Mouse (Mus musculus): ENCODE results near the gene Vps11. TPM values are rescaled to one million over a fixed set of nuclear protein-coding genes. Genes with fewer than 3 reads are reported as not detected.
"Not testable (repeated sequence)": the region's sequence is repeated elsewhere in the genome, so short reads cannot be mapped to it uniquely, and the experiment has no call there.

Vps11 gene
- polyA plus RNA-seq, 1 experiment from 2014 or later, result 36.5 TPM

GRCm38 (mm10) chr9:44361931-44362330, 461 bp upstream of the Vps11 start:
- not testable (repeated sequence) for H3K9me3 ChIP-seq; H3K9ac ChIP-seq (replicated peaks); H3K27me3 ChIP-seq; H3K4me1 ChIP-seq
- H3K4me2 ChIP-seq (replicated peaks), result peak overlapping the region; percentile 93
- ATAC-seq (ENCODE audit: low FRiP score, low read depth), result 0 out of 2 replicates have a peak, but pooled peaks have one; percentile 30
- H3K27ac ChIP-seq (replicated peaks), result peak overlapping the region; percentile 61
- WGBS, result 47% methylated on average over 4 of the region's 4 CpGs
- peaks cover 23% of the 10 kb centered on the region for H3K36me3 ChIP-seq
- H3K4me3 ChIP-seq, result peak overlapping the region; percentile 96

DNA sequence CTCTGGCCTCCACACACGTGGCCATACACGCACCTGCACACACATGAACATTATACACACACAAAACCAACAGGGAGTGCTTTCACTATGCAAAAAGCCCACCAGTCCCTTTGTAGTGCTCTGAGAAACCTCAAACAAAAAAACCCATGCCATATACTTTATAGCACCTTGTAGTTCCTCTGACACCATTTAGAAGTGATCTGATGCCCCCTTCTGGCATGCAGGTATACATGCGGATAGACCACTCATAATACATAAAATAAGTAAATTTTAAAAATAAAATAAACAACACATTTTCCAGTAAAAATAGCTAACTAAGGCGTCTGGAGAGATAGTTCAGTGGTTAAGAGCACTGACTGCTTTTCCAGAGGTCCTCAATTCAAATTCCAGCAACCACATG, 4.3 kb downstream of the Vps11 start:
- H3K4me1 ChIP-seq, result peaks cover 8% of the 10 kb centered on the region
- ATAC-seq (ENCODE audit: low FRiP score, low read depth), result no peak
- H3K36me3 ChIP-seq, result peaks cover 70% of the 10 kb centered on the region
- no peak overlapping the region for H3K4me3 ChIP-seq
- H3K9ac ChIP-seq (replicated peaks), result no peak overlapping the region
- no peak overlapping the region for H3K4me2 ChIP-seq (replicated peaks)
- no peaks in the 10 kb centered on the region for H3K9me3 ChIP-seq
- no peaks in the 10 kb centered on the region for H3K27me3 ChIP-seq
- no peak overlapping the region for H3K27ac ChIP-seq (replicated peaks)
- WGBS, result 82% methylated on average over 4 of the region's 4 CpGs

- Histone ChIP-seq H3K4me3 (no peak overlapping the region), H3K4me2 (replicated peaks) (no peak overlapping the region), H3K27ac (replicated peaks) (no peak overlapping the region), H3K9ac (replicated peaks) (no peak overlapping the region), H3K27me3 (no peaks in the 10 kb centered on the region), H3K9me3 (no peaks in the 10 kb centered on the region), H3K4me1 (no peaks in the 10 kb centered on the region), H3K36me3 (peaks cover 90% of the 10 kb centered on the region)
- no peak for ATAC-seq (ENCODE audit: low FRiP score, low read depth)
- WGBS, result 95% methylated on average over 6 of the region's 6 CpGs
Measured at GRCm38 (mm10) chr9:44353142-44353541, 8.3 kb downstream of the Vps11 start.

DNA sequence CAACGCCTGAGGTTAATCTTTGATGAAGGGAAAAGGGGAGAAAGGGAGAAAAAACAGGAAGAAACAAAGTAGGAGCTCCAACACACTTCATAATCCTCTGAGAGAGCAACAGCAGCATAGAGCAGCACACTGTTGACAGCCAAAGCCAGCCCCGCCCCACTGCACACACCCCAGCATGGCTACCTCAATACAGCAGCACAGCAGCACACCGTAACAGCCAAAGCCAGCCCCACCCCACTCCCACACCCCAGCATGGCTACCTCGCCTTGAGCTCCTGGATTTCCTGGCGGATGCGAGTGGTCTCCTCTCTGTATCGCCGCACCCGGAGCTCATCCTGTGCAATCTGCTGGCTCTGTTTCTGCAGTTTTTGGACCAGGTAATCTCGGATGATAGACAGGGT, 9.1 kb downstream of the Vps11 start:
- peaks cover 93% of the 10 kb centered on the region for H3K36me3 ChIP-seq
- no peaks in the 10 kb centered on the region for H3K9me3 ChIP-seq
- H3K9ac ChIP-seq (replicated peaks), result no peak overlapping the region
- H3K4me3 ChIP-seq, result no peak overlapping the region
- ATAC-seq (ENCODE audit: low FRiP score, low read depth), result no peak
- no peak overlapping the region for H3K27ac ChIP-seq (replicated peaks)
- no peak overlapping the region for H3K4me2 ChIP-seq (replicated peaks)
- H3K4me1 ChIP-seq, result no peaks in the 10 kb centered on the region
- no peaks in the 10 kb centered on the region for H3K27me3 ChIP-seq
- 95% methylated on average over 10 of the region's 10 CpGs for WGBS

DNA sequence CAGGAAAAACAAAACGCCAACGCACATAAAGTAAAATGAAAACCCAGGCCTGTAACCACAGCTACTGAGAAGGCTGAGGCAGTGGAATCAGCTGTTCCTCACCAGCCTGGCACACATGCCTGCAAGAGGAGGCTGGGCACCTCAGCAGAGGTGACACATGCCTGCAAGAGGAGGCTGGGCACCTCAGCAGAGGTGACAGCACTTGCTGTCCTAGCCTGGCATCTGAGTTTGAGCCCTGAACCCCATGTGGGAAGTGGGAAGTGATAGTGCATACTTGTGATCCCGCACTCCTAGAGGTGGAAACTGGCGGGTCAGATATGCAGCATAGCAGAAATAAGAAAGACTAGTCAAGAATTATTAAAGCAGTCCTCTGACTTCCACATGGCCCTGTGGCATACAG, 10.1 kb downstream of the Vps11 start:
- ATAC-seq (ENCODE audit: low FRiP score, low read depth), result no peak
- Histone ChIP-seq H3K4me2 (replicated peaks) (no peak overlapping the region), H3K27me3 (no peaks in the 10 kb centered on the region), H3K4me3 (no peak overlapping the region), H3K9me3 (no peaks in the 10 kb centered on the region), H3K27ac (replicated peaks) (no peak overlapping the region), H3K4me1 (no peaks in the 10 kb centered on the region), H3K9ac (replicated peaks) (no peak overlapping the region), H3K36me3 (peaks cover 91% of the 10 kb centered on the region)
- WGBS, result 94% methylated on average over 4 of the region's 4 CpGs

GRCm38 (mm10) chr9:44348546-44348945, 12.9 kb downstream of the Vps11 start:
- Histone ChIP-seq H3K4me3 (no peak overlapping the region), H3K36me3 (peaks cover 63% of the 10 kb centered on the region), H3K4me1 (peaks cover 7% of the 10 kb centered on the region), H3K27me3 (no peaks in the 10 kb centered on the region), H3K27ac (replicated peaks) (no peak overlapping the region), H3K9ac (replicated peaks) (no peak overlapping the region), H3K4me2 (replicated peaks) (no peak overlapping the region), H3K9me3 (no peaks in the 10 kb centered on the region)
- no peak for ATAC-seq (ENCODE audit: low FRiP score, low read depth)
- WGBS, result 94% methylated on average over 4 of the region's 4 CpGs

DNA sequence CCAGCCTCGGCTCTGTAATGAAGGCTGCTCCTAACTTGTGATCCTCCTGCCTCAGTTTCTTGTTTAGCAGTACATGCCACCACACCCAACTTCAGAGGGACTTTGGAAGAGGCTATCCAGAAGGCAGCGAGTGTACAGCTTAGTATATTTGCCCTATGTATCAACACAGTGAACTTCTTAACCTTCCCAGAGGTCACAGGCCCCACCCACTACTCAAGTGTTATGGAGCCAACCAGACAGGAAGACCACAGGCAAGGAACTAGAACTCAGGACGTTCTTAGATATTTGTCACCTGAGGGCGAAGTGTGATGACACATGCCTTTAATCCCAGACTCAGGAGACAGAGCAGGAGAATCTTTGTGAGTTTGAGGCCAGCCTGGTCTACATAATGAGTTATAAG, 13.8 kb downstream of the Vps11 start:
- Histone ChIP-seq H3K9me3 (no peaks in the 10 kb centered on the region), H3K4me3 (no peak overlapping the region), H3K4me1 (peaks cover 16% of the 10 kb centered on the region), H3K27ac (replicated peaks) (no peak overlapping the region), H3K27me3 (no peaks in the 10 kb centered on the region), H3K4me2 (replicated peaks) (no peak overlapping the region), H3K36me3 (peaks cover 54% of the 10 kb centered on the region), H3K9ac (replicated peaks) (no peak overlapping the region)
- ATAC-seq (ENCODE audit: low FRiP score, low read depth), result no peak
- WGBS, result 90% methylated on average over 4 of the region's 4 CpGs

GRCm38 (mm10) chr9:44347166-44347565, 14.3 kb downstream of the Vps11 start:
- H3K36me3 ChIP-seq, result peaks cover 49% of the 10 kb centered on the region
- 92% methylated on average over 9 of the region's 9 CpGs for WGBS
- no peak for ATAC-seq (ENCODE audit: low FRiP score, low read depth)

GRCm38 (mm10) chr9:44345570-44346433, 15.7 kb downstream of the Vps11 start:
- ATAC-seq (ENCODE audit: low FRiP score, low read depth), result no peak
- WGBS, result 86% methylated on average over 6 of the region's 6 CpGs
- Histone ChIP-seq H3K9ac (replicated peaks) (no peak overlapping the region), H3K9me3 (no peaks in the 10 kb centered on the region), H3K4me1 (peaks cover 17% of the 10 kb centered on the region), H3K4me2 (replicated peaks) (no peak overlapping the region), H3K4me3 (no peak overlapping the region), H3K36me3 (peaks cover 44% of the 10 kb centered on the region), H3K27me3 (no peaks in the 10 kb centered on the region), H3K27ac (replicated peaks) (no peak overlapping the region)

More at GRCm38 (mm10) chr9:44347166-44347565, 14.3 kb downstream of the Vps11 start:
- no peaks in the 10 kb centered on the region for H3K27me3 ChIP-seq
- H3K4me2 ChIP-seq (replicated peaks), result no peak overlapping the region
- H3K9me3 ChIP-seq, result no peaks in the 10 kb centered on the region
- no peak overlapping the region for H3K9ac ChIP-seq (replicated peaks)
- peaks cover 17% of the 10 kb centered on the region for H3K4me1 ChIP-seq
- H3K27ac ChIP-seq (replicated peaks), result no peak overlapping the region
- no peak overlapping the region for H3K4me3 ChIP-seq

- Histone ChIP-seq H3K4me3 (peak within 1 kb of the TSS; percentile 88), H3K9ac (replicated peaks) (peak within 1 kb of the TSS; percentile 87), H3K36me3 (peaks cover 39% of the 10 kb centered on the region), H3K27ac (replicated peaks) (peak within 1 kb of the TSS; percentile 99), H3K4me1 (peaks cover 17% of the 10 kb centered on the region), H3K27me3 (no peaks in the 10 kb centered on the region), H3K9me3 (no peaks in the 10 kb centered on the region), H3K4me2 (replicated peaks) (peak within 1 kb of the TSS; percentile 69)
- 0% methylated on average over 39 of the region's 39 CpGs for WGBS
- ATAC-seq (ENCODE audit: low FRiP score, low read depth), result peak; percentile 96
Measured at GRCm38 (mm10) chr9:44343781-44344421, 17.6 kb downstream of the Vps11 start, which contains the start of gene Hmbs. Hmbs (minus strand) TSS chr9:44344228.

DNA sequence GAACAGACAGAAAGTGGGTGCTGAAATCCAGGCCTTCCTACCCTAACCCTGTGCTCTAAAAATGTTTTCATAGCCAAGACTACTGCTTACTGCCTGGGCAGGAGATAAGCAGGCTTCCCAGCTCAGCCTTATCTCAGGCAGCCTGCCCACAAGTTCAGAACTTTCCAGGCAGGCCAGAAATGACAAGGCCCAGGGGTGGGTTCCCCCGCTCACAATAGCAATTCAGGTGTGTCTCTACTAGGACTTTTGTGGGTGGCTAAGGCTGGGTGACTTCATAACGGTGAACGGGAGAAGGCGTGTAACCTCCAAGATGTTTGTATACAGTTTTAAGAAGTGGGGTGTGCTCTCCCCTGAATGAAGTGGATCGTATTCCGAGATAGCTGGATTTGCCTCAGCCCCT, 18.2 kb downstream of the Vps11 start:
- peak overlapping the region; percentile 99 for H3K27ac ChIP-seq (replicated peaks)
- no peaks in the 10 kb centered on the region for H3K9me3 ChIP-seq
- H3K4me1 ChIP-seq, result peaks cover 17% of the 10 kb centered on the region
- ATAC-seq (ENCODE audit: low FRiP score, low read depth), result peak; percentile 18
- peak overlapping the region; percentile 88 for H3K4me3 ChIP-seq
- H3K9ac ChIP-seq (replicated peaks), result peak overlapping the region; percentile 87
- 15% methylated on average over 6 of the region's 6 CpGs for WGBS
- peak overlapping the region; percentile 69 for H3K4me2 ChIP-seq (replicated peaks)
- H3K27me3 ChIP-seq, result no peaks in the 10 kb centered on the region
- H3K36me3 ChIP-seq, result peaks cover 37% of the 10 kb centered on the region

GRCm38 (mm10) chr9:44342605-44343004, 18.9 kb downstream of the Vps11 start:
- peak overlapping the region; percentile 69; the same call in 1 of the 2 replicates for H3K4me2 ChIP-seq (replicated peaks)
- peaks cover 21% of the 10 kb centered on the region for H3K4me1 ChIP-seq
- no peaks in the 10 kb centered on the region for H3K9me3 ChIP-seq
- whole genome bisulfite sequencing, result 95% methylated on average over 1 of the region's 1 CpGs
- 0 out of 2 replicates have a peak overlapping the region, but pooled peaks have one; percentile 0 for H3K4me3 ChIP-seq
- ATAC-seq (ENCODE audit: low FRiP score, low read depth), result no peak
- no peaks in the 10 kb centered on the region for H3K27me3 ChIP-seq
- no peak overlapping the region for H3K27ac ChIP-seq (replicated peaks)
- peaks cover 33% of the 10 kb centered on the region for H3K36me3 ChIP-seq
- no peak overlapping the region for H3K9ac ChIP-seq (replicated peaks)

Measured in midbrain, embryonic 12.5 days (tissue).